Mouse (Mus musculus) cerebellum, adult 2 months (tissue): ENCODE data around the gene Hif3a.

Source experiments
- CTCF ChIP-seq: fragments of 200-500 bp; IDR thresholded peaks from 2 replicates; pipeline ENCODE4 v1.5.1; 2011; ENCODE audit warnings: low read depth, mild to moderate bottlenecking, control low read depth, low read length, moderate library complexity, borderline replicate concordance; ENCODE audit not compliant: insufficient read depth
- POLR2A ChIP-seq: fragments of 200-500 bp; IDR thresholded peaks from 2 replicates; pipeline ENCODE4 v1.6.1; 2011; ENCODE audit warnings: low read length, control low read depth, borderline replicate concordance; ENCODE audit not compliant: insufficient read depth

DNA sequence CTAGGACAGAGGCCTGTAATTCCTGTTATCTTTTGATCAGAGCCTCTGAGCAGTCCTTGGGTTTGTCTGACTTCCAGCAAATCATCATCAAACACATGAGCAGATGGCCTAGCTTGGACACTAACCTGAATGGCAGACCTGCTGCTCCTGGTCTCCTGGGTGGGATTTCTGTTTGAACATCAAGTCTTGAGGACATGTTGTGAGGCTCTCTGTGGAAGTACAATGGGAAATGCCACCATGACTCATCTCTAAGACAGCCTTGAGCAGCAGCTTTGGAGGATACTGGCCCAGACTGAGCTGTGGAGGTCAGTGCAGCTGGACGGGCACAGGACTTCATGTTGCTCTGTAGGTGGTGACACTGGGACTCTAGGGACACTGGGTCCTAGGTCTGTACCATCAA, 14.3 kb upstream of the Hif3a start:
- TF ChIP-seq POLR2A (no peak), CTCF (no peak)
